Mouse (Mus musculus): ENCODE results near the gene Sntg2.

DNA sequence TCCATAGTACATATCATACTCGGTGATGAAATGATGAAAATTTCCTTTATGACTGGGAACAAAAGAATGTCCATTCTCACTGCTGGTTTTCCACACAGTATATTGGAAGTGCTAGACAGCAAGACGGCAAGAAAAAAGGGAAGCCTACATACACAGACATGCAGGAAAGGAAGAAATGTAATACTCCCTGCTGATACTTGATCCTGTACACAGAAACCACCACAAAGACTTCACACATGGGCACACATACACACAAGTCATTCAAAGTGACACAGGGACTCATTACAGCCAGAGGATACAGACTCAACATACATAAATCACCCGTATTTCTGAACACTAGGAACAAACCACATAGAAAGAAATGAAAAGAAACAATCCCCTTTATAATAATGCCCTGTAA, 117.0 kb downstream of the Sntg2 start:
- no peak for TF ChIP-seq CTCF (IDR thresholded peaks at IDR 0.05; ENCODE audit: low read depth)
- no peak for TF ChIP-seq EP300 (IDR thresholded peaks at IDR 0.05; ENCODE audit: low read depth)

All from liver, embryonic 14.5 days (tissue).